Mouse (Mus musculus): ENCODE measurements at regions not wholly inside any gene's neighbourhood (a gene's known extent, or its start where the extent isn't known, plus 50 kb on each side); places are given as distances from the start of the nearest gene placed in this dataset.

GRCm38 (mm10) chr13:47505380-47505955 is 383.0 kb downstream of the Rnf144b start:
- Histone ChIP-seq H3K4me2 (ENCODE audit: low read depth, low read length) (no peak overlapping the region), H3K36me3 (ENCODE audit: control insufficient read depth, insufficient read depth, low read length) (no peaks in the 10 kb centered on the region), H3K9me3 (replicated peaks; ENCODE audit: control insufficient read depth, low read length) (no peaks in the 10 kb centered on the region), H3K27me3 (ENCODE audit: control insufficient read depth, insufficient read depth, low read length) (no peaks in the 10 kb centered on the region), H3K27ac (ENCODE audit: low read length) (no peak overlapping the region), H3K4me1 (ENCODE audit: control insufficient read depth, insufficient read depth, low read length) (no peaks in the 10 kb centered on the region), H3K4me3 (replicated peaks; ENCODE audit: low read length) (no peak overlapping the region), H3K9ac (ENCODE audit: low read length) (no peak overlapping the region)
- WGBS = 82% methylated on average over 15 of the region's 15 CpGs
- ATAC-seq (ENCODE audit: insufficient read depth, low FRiP score) = no peak

- 93% methylated on average over 1 of the region's 1 CpGs for WGBS
- Histone ChIP-seq H3K9me3 (replicated peaks; ENCODE audit: control insufficient read depth, low read length) (no peaks in the 10 kb centered on the region), H3K4me1 (ENCODE audit: control insufficient read depth, insufficient read depth, low read length) (no peaks in the 10 kb centered on the region), H3K27ac (ENCODE audit: low read length) (no peak overlapping the region), H3K36me3 (ENCODE audit: control insufficient read depth, insufficient read depth, low read length) (no peaks in the 10 kb centered on the region), H3K4me3 (replicated peaks; ENCODE audit: low read length) (no peak overlapping the region), H3K9ac (ENCODE audit: low read length) (no peak overlapping the region), H3K27me3 (ENCODE audit: control insufficient read depth, insufficient read depth, low read length) (no peaks in the 10 kb centered on the region), H3K4me2 (ENCODE audit: low read depth, low read length) (no peak overlapping the region)
- ATAC-seq (ENCODE audit: insufficient read depth, low FRiP score) = no peak
Observed at GRCm38 (mm10) chr13:47532935-47533334, 410.5 kb downstream of the Rnf144b start.

GRCm38 (mm10) chr13:47537156-47537555 is 414.7 kb downstream of the Rnf144b start:
- H3K27me3 ChIP-seq (ENCODE audit: control insufficient read depth, insufficient read depth, low read length) = no peaks in the 10 kb centered on the region
- H3K36me3 ChIP-seq (ENCODE audit: control insufficient read depth, insufficient read depth, low read length) = no peaks in the 10 kb centered on the region
- no peak overlapping the region for H3K27ac ChIP-seq (ENCODE audit: low read length)
- H3K9me3 ChIP-seq (replicated peaks; ENCODE audit: control insufficient read depth, low read length) = no peaks in the 10 kb centered on the region
- no peak overlapping the region for H3K9ac ChIP-seq (ENCODE audit: low read length)
- H3K4me1 ChIP-seq (ENCODE audit: control insufficient read depth, insufficient read depth, low read length) = no peaks in the 10 kb centered on the region
- no peak for ATAC-seq (ENCODE audit: insufficient read depth, low FRiP score)
- H3K4me2 ChIP-seq (ENCODE audit: low read depth, low read length) = no peak overlapping the region
- no peak overlapping the region for H3K4me3 ChIP-seq (replicated peaks; ENCODE audit: low read length)
- WGBS = 97% methylated on average over 2 of the region's 2 CpGs

- no peak overlapping the region for H3K4me2 ChIP-seq (ENCODE audit: low read depth, low read length)
- ATAC-seq (ENCODE audit: insufficient read depth, low FRiP score) = no peak
- H3K4me1 ChIP-seq (ENCODE audit: control insufficient read depth, insufficient read depth, low read length) = no peaks in the 10 kb centered on the region
- no peak overlapping the region for H3K27ac ChIP-seq (ENCODE audit: low read length)
- H3K9me3 ChIP-seq (replicated peaks; ENCODE audit: control insufficient read depth, low read length) = no peaks in the 10 kb centered on the region
- H3K27me3 ChIP-seq (ENCODE audit: control insufficient read depth, insufficient read depth, low read length) = no peaks in the 10 kb centered on the region
- H3K36me3 ChIP-seq (ENCODE audit: control insufficient read depth, insufficient read depth, low read length) = no peaks in the 10 kb centered on the region
- no peak overlapping the region for H3K9ac ChIP-seq (ENCODE audit: low read length)
- 63% methylated on average over 6 of the region's 6 CpGs for WGBS
- H3K4me3 ChIP-seq (replicated peaks; ENCODE audit: low read length) = no peak overlapping the region
Observed at GRCm38 (mm10) chr13:47549626-47550025, 427.2 kb downstream of the Rnf144b start.

GRCm38 (mm10) chr13:47552251-47552650 is 429.8 kb downstream of the Rnf144b start:
- no peak overlapping the region for H3K27ac ChIP-seq (ENCODE audit: low read length)
- WGBS = 82% methylated on average over 3 of the region's 3 CpGs
- H3K27me3 ChIP-seq (ENCODE audit: control insufficient read depth, insufficient read depth, low read length) = no peaks in the 10 kb centered on the region
- no peaks in the 10 kb centered on the region for H3K36me3 ChIP-seq (ENCODE audit: control insufficient read depth, insufficient read depth, low read length)
- ATAC-seq (ENCODE audit: insufficient read depth, low FRiP score) = no peak
- H3K4me2 ChIP-seq (ENCODE audit: low read depth, low read length) = no peak overlapping the region
- no peaks in the 10 kb centered on the region for H3K4me1 ChIP-seq (ENCODE audit: control insufficient read depth, insufficient read depth, low read length)
- no peak overlapping the region for H3K9ac ChIP-seq (ENCODE audit: low read length)
- no peak overlapping the region for H3K4me3 ChIP-seq (replicated peaks; ENCODE audit: low read length)
- no peaks in the 10 kb centered on the region for H3K9me3 ChIP-seq (replicated peaks; ENCODE audit: control insufficient read depth, low read length)

GRCm38 (mm10) chr13:47554198-47554597 is 431.7 kb downstream of the Rnf144b start:
- ATAC-seq (ENCODE audit: insufficient read depth, low FRiP score) = no peak

GRCm38 (mm10) chr13:47557196-47557974 is 434.9 kb downstream of the Rnf144b start:
- H3K27me3 ChIP-seq (ENCODE audit: control insufficient read depth, insufficient read depth, low read length) = no peaks in the 10 kb centered on the region
- no peak overlapping the region for H3K9ac ChIP-seq (ENCODE audit: low read length)
- no peak overlapping the region for H3K4me3 ChIP-seq (replicated peaks; ENCODE audit: low read length)
- H3K36me3 ChIP-seq (ENCODE audit: control insufficient read depth, insufficient read depth, low read length) = no peaks in the 10 kb centered on the region
- H3K4me2 ChIP-seq (ENCODE audit: low read depth, low read length) = no peak overlapping the region
- WGBS = 81% methylated on average over 7 of the region's 7 CpGs
- H3K27ac ChIP-seq (ENCODE audit: low read length) = no peak overlapping the region
- no peaks in the 10 kb centered on the region for H3K4me1 ChIP-seq (ENCODE audit: control insufficient read depth, insufficient read depth, low read length)
- no peak for ATAC-seq (ENCODE audit: insufficient read depth, low FRiP score)
- H3K9me3 ChIP-seq (replicated peaks; ENCODE audit: control insufficient read depth, low read length) = no peaks in the 10 kb centered on the region

More at GRCm38 (mm10) chr13:47554198-47554597, 431.7 kb downstream of the Rnf144b start:
- H3K4me2 ChIP-seq (ENCODE audit: low read depth, low read length) = no peak overlapping the region
- no peaks in the 10 kb centered on the region for H3K4me1 ChIP-seq (ENCODE audit: control insufficient read depth, insufficient read depth, low read length)
- no peak overlapping the region for H3K27ac ChIP-seq (ENCODE audit: low read length)
- no peaks in the 10 kb centered on the region for H3K36me3 ChIP-seq (ENCODE audit: control insufficient read depth, insufficient read depth, low read length)
- no peaks in the 10 kb centered on the region for H3K27me3 ChIP-seq (ENCODE audit: control insufficient read depth, insufficient read depth, low read length)
- no peak overlapping the region for H3K9ac ChIP-seq (ENCODE audit: low read length)
- 24% methylated on average over 1 of the region's 1 CpGs for WGBS
- no peaks in the 10 kb centered on the region for H3K9me3 ChIP-seq (replicated peaks; ENCODE audit: control insufficient read depth, low read length)
- no peak overlapping the region for H3K4me3 ChIP-seq (replicated peaks; ENCODE audit: low read length)

GRCm38 (mm10) chr13:47562836-47563235 is 440.4 kb downstream of the Rnf144b start:
- 80% methylated on average over 8 of the region's 8 CpGs for WGBS
- no peak for ATAC-seq (ENCODE audit: insufficient read depth, low FRiP score)
- H3K4me2 ChIP-seq (ENCODE audit: low read depth, low read length) = no peak overlapping the region

GRCm38 (mm10) chr13:47576516-47576915 is 454.1 kb downstream of the Rnf144b start:
- Histone ChIP-seq H3K27ac (ENCODE audit: low read length) (no peak overlapping the region), H3K4me2 (ENCODE audit: low read depth, low read length) (no peak overlapping the region), H3K9me3 (replicated peaks; ENCODE audit: control insufficient read depth, low read length) (no peaks in the 10 kb centered on the region), H3K4me1 (ENCODE audit: control insufficient read depth, insufficient read depth, low read length) (no peaks in the 10 kb centered on the region), H3K9ac (ENCODE audit: low read length) (no peak overlapping the region), H3K4me3 (replicated peaks; ENCODE audit: low read length) (no peak overlapping the region), H3K27me3 (ENCODE audit: control insufficient read depth, insufficient read depth, low read length) (no peaks in the 10 kb centered on the region), H3K36me3 (ENCODE audit: control insufficient read depth, insufficient read depth, low read length) (no peaks in the 10 kb centered on the region)
- 62% methylated on average over 3 of the region's 3 CpGs for WGBS
- no peak for ATAC-seq (ENCODE audit: insufficient read depth, low FRiP score)

More at GRCm38 (mm10) chr13:47562836-47563235, 440.4 kb downstream of the Rnf144b start:
- Histone ChIP-seq H3K27me3 (ENCODE audit: control insufficient read depth, insufficient read depth, low read length) (no peaks in the 10 kb centered on the region), H3K27ac (ENCODE audit: low read length) (no peak overlapping the region), H3K9me3 (replicated peaks; ENCODE audit: control insufficient read depth, low read length) (no peaks in the 10 kb centered on the region), H3K9ac (ENCODE audit: low read length) (no peak overlapping the region), H3K4me3 (replicated peaks; ENCODE audit: low read length) (no peak overlapping the region), H3K36me3 (ENCODE audit: control insufficient read depth, insufficient read depth, low read length) (no peaks in the 10 kb centered on the region), H3K4me1 (ENCODE audit: control insufficient read depth, insufficient read depth, low read length) (no peaks in the 10 kb centered on the region)
